18 mouse cellular contexts compared by ENCODE assay signal in the genomic region with DNA sequence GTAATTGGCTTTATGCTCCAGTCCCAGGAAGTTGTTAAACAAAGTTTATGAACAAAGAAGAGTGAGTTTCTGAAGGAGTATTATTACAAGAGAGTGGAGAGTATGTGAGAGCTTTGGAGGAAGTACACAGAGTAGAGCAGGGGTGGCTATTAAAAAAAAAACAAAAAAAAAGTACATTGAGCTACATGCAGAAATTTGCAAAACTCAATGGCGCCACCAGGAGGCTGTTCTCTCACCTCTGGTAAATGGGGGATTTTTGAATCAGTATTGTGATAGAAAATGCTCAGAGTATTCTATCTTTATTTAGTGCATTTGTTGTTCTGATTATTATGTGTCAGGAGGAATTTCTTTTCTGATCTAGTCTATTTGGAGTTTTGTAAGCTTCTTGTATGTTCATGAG.
DNase-seq lines count a peak whose midpoint lies in the region; ATAC-seq and TF ChIP-seq lines count a peak whose summit lies in the region.
"Had no signal": no experiment of that assay in that cellular context is flagged by ENCODE, and none has a peak within 500 bp of the region (broad histone marks: within the 10 kb centered on the region; RNA-seq: fewer than 3 reads in every experiment).

No protein-coding gene starts in this region.

- no peak overlapping the region for H3K27ac ChIP-seq in stomach, postnatal 0 days (replicated peaks)
- no peak overlapping the region for H3K27ac ChIP-seq in heart, embryonic 12.5 days (ENCODE audit: poor library complexity, severe bottlenecking)
- H3K27ac ChIP-seq: embryonic facial prominence, embryonic 15.5 days; forebrain, embryonic 12.5 days; heart, embryonic 13.5 days; liver, embryonic 13.5 days had no signal

- peak; percentile 23 for TF ChIP-seq CTCF in stomach, postnatal 0 days (IDR thresholded peaks at IDR 0.05; ENCODE audit: low read depth)

- 65% methylated on average over 1 of the region's 1 CpGs for WGBS in stomach, postnatal 0 days
- 48% methylated on average over 1 of the region's 1 CpGs for WGBS in heart, embryonic 12.5 days

- no peak overlapping the region for H3K4me2 ChIP-seq in stomach, postnatal 0 days (replicated peaks; ENCODE audit: low read depth)
- no peak overlapping the region for H3K4me2 ChIP-seq in heart, embryonic 12.5 days
- H3K4me2 ChIP-seq: embryonic facial prominence, embryonic 15.5 days; forebrain, embryonic 12.5 days; heart, embryonic 13.5 days; liver, embryonic 13.5 days had no signal

- H3K4me3 ChIP-seq in stomach, postnatal 0 days (ENCODE audit: low read depth, low read length), result no peak overlapping the region
- no peak overlapping the region for H3K4me3 ChIP-seq in heart, embryonic 12.5 days
- H3K4me3 ChIP-seq: embryonic facial prominence, embryonic 15.5 days; forebrain, embryonic 12.5 days; heart, embryonic 13.5 days; liver, embryonic 13.5 days; megakaryocyte, embryonic 14.5 days had no signal

- H3K27me3 ChIP-seq in stomach, postnatal 0 days (ENCODE audit: control insufficient read depth, insufficient read depth, low read length), result no peaks in the 10 kb centered on the region
- H3K27me3 ChIP-seq in heart, embryonic 12.5 days (replicated peaks), result no peaks in the 10 kb centered on the region
- H3K27me3 ChIP-seq: embryonic facial prominence, embryonic 15.5 days; forebrain, embryonic 12.5 days; heart, embryonic 13.5 days; liver, embryonic 13.5 days; megakaryocyte, embryonic 14.5 days had no signal

- peak; percentile 27 for DNase-seq in embryo, embryonic 11 days
- no peak for DNase-seq in embryo, embryonic 9.5 days (ENCODE audit: extremely low spot score)
- peak; percentile 7 for DNase-seq in layer of hippocampus, adult 11-12 months (ENCODE audit: low spot score)
- DNase-seq in layer of hippocampus, adult 8-10 months (ENCODE audit: low spot score in 2 of 2), result no peak
- peak; percentile 26 for DNase-seq in right cerebral cortex, postnatal 14 days
- DNase-seq in right cerebral cortex, postnatal 10 days (ENCODE audit: low spot score in 2 of 2), result no peak
- DNase-seq in stomach, postnatal 0 days (ENCODE audit: low spot score), result no peak
- DNase-seq: adrenal gland, adult 8-10 months; cerebellum, postnatal 36 days; liver, embryonic 13.5 days; lung, postnatal 10 days; thymus, adult 18-20 months had no signal

- no peak overlapping the region for H3K9ac ChIP-seq in stomach, postnatal 0 days (ENCODE audit: low read length)
- H3K9ac ChIP-seq in heart, embryonic 12.5 days, result no peak overlapping the region
- H3K9ac ChIP-seq: embryonic facial prominence, embryonic 15.5 days; forebrain, embryonic 12.5 days; heart, embryonic 13.5 days; liver, embryonic 13.5 days had no signal

- H3K36me3 ChIP-seq in stomach, postnatal 0 days (ENCODE audit: control insufficient read depth, insufficient read depth, low read length), result no peaks in the 10 kb centered on the region
- H3K36me3 ChIP-seq in heart, embryonic 12.5 days, result no peaks in the 10 kb centered on the region
- H3K36me3 ChIP-seq: embryonic facial prominence, embryonic 15.5 days; forebrain, embryonic 12.5 days; heart, embryonic 13.5 days; liver, embryonic 13.5 days had no signal

- no peak for TF ChIP-seq EP300 in stomach, postnatal 0 days (optimal IDR thresholded peaks at IDR 0.05)

- no peak for ATAC-seq in stomach, postnatal 0 days (ENCODE audit: low FRiP score, low TSS enrichment)
- ATAC-seq in heart, embryonic 12.5 days (ENCODE audit: insufficient number of reproducible peaks, low FRiP score), result no peak
- ATAC-seq: intestine, embryonic 16.5 days had no signal

- H3K9me3 ChIP-seq in stomach, postnatal 0 days (ENCODE audit: control insufficient read depth, low read length), result no peaks in the 10 kb centered on the region
- no peaks in the 10 kb centered on the region for H3K9me3 ChIP-seq in heart, embryonic 12.5 days (replicated peaks)
- H3K9me3 ChIP-seq: embryonic facial prominence, embryonic 15.5 days; forebrain, embryonic 12.5 days; heart, embryonic 13.5 days; liver, embryonic 13.5 days; megakaryocyte, embryonic 14.5 days had no signal

- no peaks in the 10 kb centered on the region for H3K4me1 ChIP-seq in stomach, postnatal 0 days (replicated peaks; ENCODE audit: control insufficient read depth, insufficient read depth)
- H3K4me1 ChIP-seq in heart, embryonic 12.5 days (replicated peaks), result no peaks in the 10 kb centered on the region
- H3K4me1 ChIP-seq: embryonic facial prominence, embryonic 15.5 days; forebrain, embryonic 12.5 days; heart, embryonic 13.5 days; liver, embryonic 13.5 days; megakaryocyte, embryonic 14.5 days had no signal

Comparison
In these comparisons a context has a peak if more than half of its experiments do, and no peak if none do; other contexts are left out.
1. DNase-seq: peak in embryo, embryonic 11 days (single experiment), layer of hippocampus, adult 11-12 months (single experiment) and right cerebral cortex, postnatal 14 days (single experiment); none in embryo, embryonic 9.5 days (single experiment), layer of hippocampus, adult 8-10 months (0 of 2), right cerebral cortex, postnatal 10 days (0 of 2) and stomach, postnatal 0 days (single experiment).